Mouse (Mus musculus): ENCODE measurements at regions not wholly inside any gene's neighbourhood (a gene's known extent, or its start where the extent isn't known, plus 50 kb on each side); places are given as distances from the start of the nearest gene placed in this dataset.

DNA sequence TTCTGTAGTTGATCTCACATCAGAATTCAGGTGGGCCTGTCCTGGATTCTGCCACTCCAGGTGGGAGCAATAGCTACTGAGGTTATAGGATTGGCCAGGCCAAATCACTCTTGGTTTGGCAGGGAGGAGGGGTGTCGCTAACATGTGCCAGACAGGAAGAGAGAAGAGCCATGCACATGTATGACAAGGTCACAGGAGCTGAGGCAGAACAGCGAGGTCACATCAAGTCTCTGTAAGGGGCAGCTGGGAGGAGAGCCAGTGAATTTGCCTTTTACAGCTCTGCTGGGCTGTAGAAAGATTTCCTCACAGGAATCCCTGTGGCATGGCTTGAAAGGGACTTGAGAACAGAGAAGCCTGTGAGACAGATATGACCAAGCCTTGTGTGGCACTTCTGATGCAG is 96.3 kb upstream of the Prok2 start:
- WGBS, result 80% methylated on average over 2 of the region's 2 CpGs
- Histone ChIP-seq H3K4me2 (no peak overlapping the region), H3K27me3 (replicated peaks) (no peaks in the 10 kb centered on the region), H3K9ac (no peak overlapping the region), H3K36me3 (no peaks in the 10 kb centered on the region), H3K9me3 (no peaks in the 10 kb centered on the region), H3K4me3 (replicated peaks) (no peak overlapping the region), H3K4me1 (0 out of 2 replicates have a peak, but pooled peaks cover 4% of the 10 kb centered on the region), H3K27ac (no peak overlapping the region)
- ATAC-seq (ENCODE audit: insufficient read depth, low FRiP score, low read depth), result no peak

DNA sequence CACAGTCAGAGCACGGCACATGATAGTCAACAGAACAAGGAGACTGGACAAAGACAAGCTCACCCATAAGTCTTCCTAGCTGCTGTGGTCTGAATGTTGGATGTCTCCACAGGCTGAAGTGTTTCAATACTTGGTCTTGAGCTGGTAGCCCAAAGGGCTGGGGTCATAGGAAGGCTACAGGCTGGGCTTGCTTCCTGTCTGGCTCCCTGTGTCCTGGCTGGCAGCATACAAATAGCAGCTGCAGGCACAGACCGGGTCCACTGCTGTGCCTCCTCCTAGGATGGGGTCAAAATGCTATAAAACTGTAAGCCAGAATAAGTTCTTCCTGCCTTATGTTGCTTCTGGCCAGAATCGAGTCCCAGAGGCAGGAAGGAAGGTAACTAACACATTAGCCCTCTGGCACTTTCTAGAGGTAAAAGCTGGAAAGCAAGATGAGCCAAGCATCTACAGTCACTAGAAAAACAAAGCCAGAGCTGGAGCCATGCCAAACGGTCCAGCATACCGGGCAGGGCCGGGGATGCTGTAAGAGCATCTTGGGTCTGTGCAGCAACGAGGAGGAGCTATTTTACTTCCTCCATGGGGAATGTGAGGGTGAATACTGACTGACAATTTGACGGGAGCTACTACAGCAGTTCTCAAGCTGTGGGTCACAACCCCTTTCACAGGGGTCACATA is 93.2 kb upstream of the Prok2 start:
- WGBS, result 45% methylated on average over 8 of the region's 8 CpGs
- no peak overlapping the region for H3K4me2 ChIP-seq
- no peaks in the 10 kb centered on the region for H3K9me3 ChIP-seq
- H3K36me3 ChIP-seq, result no peaks in the 10 kb centered on the region
- no peaks in the 10 kb centered on the region for H3K27me3 ChIP-seq (replicated peaks)
- ATAC-seq (ENCODE audit: insufficient read depth, low FRiP score, low read depth), result no peak
- H3K4me1 ChIP-seq, result 0 out of 2 replicates have a peak, but pooled peaks cover 4% of the 10 kb centered on the region
- H3K27ac ChIP-seq, result no peak overlapping the region
- no peak overlapping the region for H3K9ac ChIP-seq
- no peak overlapping the region for H3K4me3 ChIP-seq (replicated peaks)

DNA sequence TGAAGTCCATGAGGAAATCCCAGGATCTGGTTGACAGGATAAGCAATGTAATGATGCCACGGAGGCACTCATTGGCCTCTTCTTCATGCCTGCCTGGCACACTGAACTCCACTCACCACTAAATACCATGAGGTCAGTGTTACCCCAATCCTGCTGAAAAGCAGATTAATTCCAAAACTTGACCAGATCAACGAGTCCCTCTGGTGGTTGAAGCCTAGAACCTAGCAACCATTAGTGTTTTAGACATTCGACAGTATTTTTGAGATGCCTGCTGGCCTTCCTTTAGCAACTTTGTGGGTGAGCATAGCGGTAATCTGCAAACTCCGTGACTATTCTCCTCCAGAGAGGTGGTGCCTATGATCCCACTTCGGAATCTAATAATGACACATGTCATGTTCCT is 92.3 kb upstream of the Prok2 start:
- Histone ChIP-seq H3K4me3 (replicated peaks) (no peak overlapping the region), H3K27me3 (replicated peaks) (no peaks in the 10 kb centered on the region), H3K36me3 (no peaks in the 10 kb centered on the region), H3K9ac (no peak overlapping the region), H3K27ac (no peak overlapping the region), H3K4me1 (0 out of 2 replicates have a peak, but pooled peaks cover 4% of the 10 kb centered on the region), H3K4me2 (no peak overlapping the region), H3K9me3 (no peaks in the 10 kb centered on the region)
- 84% methylated on average over 6 of the region's 6 CpGs for WGBS
- ATAC-seq (ENCODE audit: insufficient read depth, low FRiP score, low read depth), result no peak

DNA sequence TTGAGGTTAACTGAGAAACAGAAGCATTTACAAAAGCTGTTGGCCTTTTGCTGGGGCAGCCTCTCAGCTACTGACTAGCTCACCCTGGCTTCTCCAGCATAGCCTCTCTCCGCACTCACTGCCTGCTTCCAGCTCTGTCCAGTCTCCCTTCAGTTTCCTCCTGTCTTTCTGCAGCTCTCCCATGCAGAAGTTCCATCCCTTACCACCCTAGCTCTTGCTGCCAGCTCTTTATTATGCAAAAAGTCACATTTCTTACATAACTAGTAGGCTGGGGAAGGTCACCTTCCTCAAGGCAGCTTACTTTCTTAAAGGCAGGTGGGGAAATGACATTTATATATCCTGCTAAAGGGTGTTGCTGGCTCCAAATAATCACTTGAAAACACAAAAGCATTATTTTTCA is 91.1 kb upstream of the Prok2 start:
- 88% methylated on average over 1 of the region's 1 CpGs for WGBS
- H3K9ac ChIP-seq, result no peak overlapping the region
- no peak overlapping the region for H3K27ac ChIP-seq
- no peaks in the 10 kb centered on the region for H3K9me3 ChIP-seq
- H3K4me2 ChIP-seq, result no peak overlapping the region
- no peak overlapping the region for H3K4me3 ChIP-seq (replicated peaks)
- 0 out of 2 replicates have a peak, but pooled peaks cover 4% of the 10 kb centered on the region for H3K4me1 ChIP-seq
- no peaks in the 10 kb centered on the region for H3K36me3 ChIP-seq
- no peak for ATAC-seq (ENCODE audit: insufficient read depth, low FRiP score, low read depth)
- no peaks in the 10 kb centered on the region for H3K27me3 ChIP-seq (replicated peaks)

DNA sequence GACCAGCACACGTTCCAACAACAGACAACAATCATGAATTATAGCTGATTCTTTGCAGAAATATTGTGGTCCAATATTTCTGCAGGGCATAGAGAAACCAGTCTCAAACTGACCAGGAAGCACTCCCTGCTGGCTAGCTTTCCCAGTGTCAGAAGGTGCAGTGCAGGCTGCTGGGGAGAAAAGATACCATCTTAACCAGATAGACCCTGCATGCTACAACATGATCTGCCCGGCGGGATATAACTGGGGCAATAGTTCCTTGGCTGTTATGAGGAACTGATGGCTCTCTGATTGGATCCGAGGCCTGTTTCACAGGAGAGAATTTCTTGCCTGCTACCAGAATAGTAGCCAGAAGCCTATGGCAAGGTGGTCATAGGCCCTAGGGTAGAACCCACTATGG is 86.9 kb upstream of the Prok2 start:
- Histone ChIP-seq H3K27me3 (replicated peaks) (no peaks in the 10 kb centered on the region), H3K4me1 (peaks cover 3% of the 10 kb centered on the region; the same call in 1 of the 2 replicates), H3K27ac (no peak overlapping the region), H3K9me3 (no peaks in the 10 kb centered on the region), H3K4me2 (no peak overlapping the region), H3K9ac (no peak overlapping the region), H3K4me3 (replicated peaks) (no peak overlapping the region), H3K36me3 (no peaks in the 10 kb centered on the region)
- 85% methylated on average over 4 of the region's 4 CpGs for WGBS
- no peak for ATAC-seq (ENCODE audit: insufficient read depth, low FRiP score, low read depth)

DNA sequence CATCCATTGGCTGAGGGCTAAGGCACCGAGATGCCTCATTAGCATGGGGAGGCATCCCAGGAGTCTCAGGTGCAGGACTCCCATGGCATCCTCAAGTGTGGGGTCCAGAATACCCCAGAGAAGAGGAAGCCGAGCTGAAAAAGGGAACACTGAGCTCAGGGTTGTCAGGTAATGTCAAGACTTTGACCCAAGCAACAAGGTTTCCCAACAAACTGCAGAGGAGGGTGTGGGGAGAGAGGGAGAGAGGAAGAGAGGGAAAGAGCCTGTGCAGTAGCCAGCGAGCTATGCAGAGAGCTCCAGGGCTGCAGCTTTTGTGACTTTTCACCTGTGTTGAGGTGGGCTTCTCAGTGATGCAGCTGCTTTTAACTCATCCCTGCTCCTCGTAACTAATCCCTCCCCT is 85.7 kb upstream of the Prok2 start:
- H3K36me3 ChIP-seq, result no peaks in the 10 kb centered on the region
- H3K9ac ChIP-seq, result no peak overlapping the region
- no peak overlapping the region for H3K4me2 ChIP-seq
- no peak for ATAC-seq (ENCODE audit: insufficient read depth, low FRiP score, low read depth)
- no peaks in the 10 kb centered on the region for H3K27me3 ChIP-seq (replicated peaks)
- H3K9me3 ChIP-seq, result no peaks in the 10 kb centered on the region
- WGBS, result 76% methylated on average over 4 of the region's 4 CpGs
- H3K27ac ChIP-seq, result no peak overlapping the region
- peaks cover 3% of the 10 kb centered on the region; the same call in 1 of the 2 replicates for H3K4me1 ChIP-seq
- no peak overlapping the region for H3K4me3 ChIP-seq (replicated peaks)

DNA sequence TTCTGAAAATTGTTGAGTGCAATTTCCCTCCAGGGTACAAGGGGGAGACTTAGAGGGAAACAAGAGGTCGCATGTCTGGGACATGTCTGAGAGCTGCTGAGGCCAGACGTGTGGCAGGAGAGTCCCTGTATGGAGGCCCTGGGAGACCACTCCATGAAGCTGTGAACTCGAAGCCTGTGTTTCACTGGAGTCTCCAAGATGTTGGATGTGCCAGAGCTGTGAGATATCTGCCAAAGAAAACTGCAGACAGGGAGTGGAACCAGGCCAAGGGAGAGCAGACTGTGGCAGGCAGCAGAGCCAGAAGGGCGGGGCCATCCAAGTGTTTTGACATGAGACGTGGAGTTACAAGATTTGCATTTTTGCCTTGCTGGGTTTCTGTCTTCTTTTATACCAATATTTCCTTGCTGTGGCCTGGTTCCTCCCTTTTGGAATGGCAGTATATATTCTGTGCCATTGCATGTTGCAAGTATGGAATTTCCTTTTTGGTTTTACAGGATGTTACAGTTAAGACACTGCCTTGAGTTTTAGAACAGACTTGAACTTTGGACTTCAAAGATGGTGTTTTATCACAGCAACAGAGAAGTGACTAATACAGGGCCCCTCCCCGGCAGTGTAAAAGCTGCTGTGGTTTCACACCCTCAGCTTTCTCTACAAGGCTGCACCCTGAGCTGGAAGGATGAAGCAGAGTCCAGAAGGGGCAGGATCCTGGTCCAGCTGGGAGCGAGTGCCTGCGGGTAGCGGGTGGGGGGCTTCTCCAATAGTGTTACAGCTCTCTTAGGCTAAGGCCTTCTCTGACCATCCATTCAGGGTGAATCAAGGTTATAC is 85.0 kb upstream of the Prok2 start:
- H3K4me2 ChIP-seq, result no peak overlapping the region
- no peak overlapping the region for H3K9ac ChIP-seq
- peaks cover 3% of the 10 kb centered on the region; the same call in 1 of the 2 replicates for H3K4me1 ChIP-seq
- 49% methylated on average over 9 of the region's 9 CpGs for WGBS
- 0 out of 2 replicates have a peak overlapping the region, but pooled peaks have one; percentile 19 for H3K27ac ChIP-seq
- no peaks in the 10 kb centered on the region for H3K27me3 ChIP-seq (replicated peaks)
- no peak overlapping the region for H3K4me3 ChIP-seq (replicated peaks)
- peak; percentile 80; the same call in 1 of the 2 replicates for ATAC-seq (ENCODE audit: insufficient read depth, low FRiP score, low read depth)
- no peaks in the 10 kb centered on the region for H3K36me3 ChIP-seq
- no peaks in the 10 kb centered on the region for H3K9me3 ChIP-seq

DNA sequence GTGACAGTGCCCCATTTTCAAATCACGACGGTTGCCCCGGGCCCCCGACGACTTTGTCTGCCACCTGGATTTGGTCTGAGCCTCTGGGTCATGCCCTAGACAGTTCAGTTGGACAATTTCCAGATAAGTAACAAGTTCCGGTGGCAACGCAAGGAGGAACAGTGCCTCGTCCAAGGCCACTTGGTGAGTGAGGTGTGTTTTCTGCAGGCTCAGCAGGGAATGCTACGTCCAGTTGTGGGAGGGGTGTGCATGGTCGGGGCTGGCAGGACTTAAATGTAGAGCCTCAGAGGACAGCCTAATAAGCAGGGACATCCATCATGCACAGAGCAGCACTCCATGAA is 78.7 kb upstream of the Prok2 start:
- Histone ChIP-seq H3K27ac (no peak overlapping the region), H3K36me3 (no peaks in the 10 kb centered on the region), H3K27me3 (replicated peaks) (no peaks in the 10 kb centered on the region), H3K4me3 (replicated peaks) (no peak overlapping the region), H3K4me1 (peaks cover 11% of the 10 kb centered on the region), H3K4me2 (peak overlapping the region; percentile 48; the same call in 1 of the 2 replicates), H3K9me3 (no peaks in the 10 kb centered on the region), H3K9ac (no peak overlapping the region)
- ATAC-seq (ENCODE audit: insufficient read depth, low FRiP score, low read depth), result 0 out of 2 replicates have a peak, but pooled peaks have one; percentile 23
- WGBS, result 20% methylated on average over 10 of the region's 10 CpGs

DNA sequence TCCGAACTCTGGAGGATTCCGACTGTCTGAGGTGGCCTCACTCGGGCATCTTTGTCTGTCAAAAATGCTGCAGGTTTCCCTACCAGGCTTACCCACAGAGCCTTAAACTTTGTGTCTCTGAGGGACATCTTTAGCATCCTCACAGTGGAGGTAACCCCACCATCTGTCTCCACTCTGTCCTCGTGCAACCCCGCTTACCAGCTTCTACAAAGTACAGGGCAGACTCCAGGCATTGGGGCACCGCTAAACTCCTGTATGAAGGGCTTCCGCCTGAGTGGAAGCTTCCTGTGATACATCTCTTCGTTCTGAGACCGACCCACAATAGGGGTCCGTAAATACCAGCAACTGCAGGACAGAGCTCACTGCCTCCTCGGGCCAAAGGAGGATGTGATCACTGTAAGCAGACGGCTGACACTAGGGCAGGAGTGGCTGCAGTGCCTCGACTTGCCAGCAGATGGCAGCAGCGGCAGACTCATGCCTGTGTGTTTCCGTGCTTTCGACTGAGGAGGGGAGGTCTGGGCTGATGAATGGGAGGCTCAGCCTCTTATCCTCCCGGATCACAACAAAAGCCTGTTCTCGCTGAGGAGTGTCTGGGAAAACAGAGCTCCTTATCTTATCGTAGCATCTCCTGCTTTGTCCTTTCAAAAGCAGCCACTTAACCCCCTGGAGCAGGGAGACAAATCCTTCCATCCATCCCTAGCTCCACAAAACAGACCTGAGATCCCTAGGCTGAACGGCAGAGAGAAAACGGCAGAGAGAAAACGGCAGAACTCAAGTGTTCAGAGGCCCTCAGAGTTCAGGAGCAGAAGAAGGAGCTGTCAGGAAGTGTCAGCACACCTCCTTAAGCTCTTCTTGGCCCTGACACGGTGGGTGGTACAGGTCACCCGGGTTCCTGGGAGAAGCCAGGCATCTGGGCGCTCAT is 78.1 kb upstream of the Prok2 start:
- Histone ChIP-seq H3K9ac (no peak overlapping the region), H3K27ac (no peak overlapping the region), H3K9me3 (no peaks in the 10 kb centered on the region), H3K4me3 (replicated peaks) (0 out of 2 replicates have a peak overlapping the region, but pooled peaks have one; percentile 11), H3K36me3 (no peaks in the 10 kb centered on the region), H3K27me3 (replicated peaks) (no peaks in the 10 kb centered on the region), H3K4me1 (peaks cover 11% of the 10 kb centered on the region), H3K4me2 (peak overlapping the region; percentile 48)
- 18% methylated on average over 25 of the region's 25 CpGs for WGBS
- peak; percentile 68 for ATAC-seq (ENCODE audit: insufficient read depth, low FRiP score, low read depth)

DNA sequence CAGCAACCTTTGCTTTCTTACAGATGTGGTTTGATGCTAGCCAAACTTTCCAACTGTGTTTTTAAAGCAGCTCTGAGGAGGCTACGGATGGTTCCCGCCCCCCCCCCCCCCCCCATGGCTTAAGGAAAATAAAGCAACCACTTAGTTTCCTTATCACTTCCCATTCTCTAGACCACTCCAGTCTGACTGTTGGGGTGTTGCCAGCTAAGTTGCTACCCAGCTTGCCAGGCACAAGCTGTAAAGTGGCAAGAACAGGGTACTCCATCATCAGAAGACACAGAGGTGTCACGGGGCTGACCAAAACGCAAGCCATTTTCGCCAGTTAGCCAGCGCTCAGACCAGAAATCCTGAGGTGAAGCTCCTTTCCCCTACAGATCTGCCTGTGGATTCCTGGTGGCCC is 74.7 kb upstream of the Prok2 start:
- WGBS, result 52% methylated on average over 6 of the region's 6 CpGs
- H3K4me3 ChIP-seq (replicated peaks), result no peak overlapping the region
- H3K27me3 ChIP-seq (replicated peaks), result no peaks in the 10 kb centered on the region
- H3K4me1 ChIP-seq, result peaks cover 11% of the 10 kb centered on the region
- ATAC-seq (ENCODE audit: insufficient read depth, low FRiP score, low read depth), result no peak
- H3K9ac ChIP-seq, result no peak overlapping the region
- H3K4me2 ChIP-seq, result no peak overlapping the region
- H3K9me3 ChIP-seq, result no peaks in the 10 kb centered on the region
- H3K36me3 ChIP-seq, result no peaks in the 10 kb centered on the region
- H3K27ac ChIP-seq, result no peak overlapping the region

DNA sequence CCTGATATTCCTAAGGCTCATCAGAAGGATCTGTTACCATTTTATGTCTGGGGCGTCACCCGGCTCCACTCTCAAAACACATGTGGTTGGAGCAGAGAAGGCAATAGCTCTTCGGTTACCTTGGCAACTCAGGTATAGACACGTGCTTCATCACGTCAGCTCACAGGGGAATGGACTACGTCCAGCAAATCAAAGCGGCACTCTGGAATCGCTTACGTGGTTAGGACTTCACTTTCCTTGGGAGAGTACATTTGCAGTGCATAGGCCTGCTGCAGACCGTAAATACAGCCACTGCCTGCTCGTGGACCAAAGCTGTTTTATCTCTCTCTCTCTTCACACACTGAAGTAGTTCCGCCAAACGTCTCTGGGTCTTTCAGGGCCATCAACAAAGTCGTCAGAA is 74.1 kb upstream of the Prok2 start:
- ATAC-seq (ENCODE audit: insufficient read depth, low FRiP score, low read depth), result no peak
- H3K4me2 ChIP-seq, result no peak overlapping the region

More for the DNA sequence above, 74.1 kb upstream of the Prok2 start:
- Histone ChIP-seq H3K4me1 (peaks cover 11% of the 10 kb centered on the region), H3K9ac (no peak overlapping the region), H3K4me3 (replicated peaks) (no peak overlapping the region), H3K27me3 (replicated peaks) (no peaks in the 10 kb centered on the region), H3K27ac (no peak overlapping the region), H3K36me3 (no peaks in the 10 kb centered on the region), H3K9me3 (no peaks in the 10 kb centered on the region)
- WGBS, result 34% methylated on average over 14 of the region's 14 CpGs
